Mouse (Mus musculus) urinary bladder, postnatal 36 days (tissue): Measurements from ENCODE around the gene Rhox4d.
"Not testable (repeated sequence)": the region's sequence is repeated elsewhere in the genome, so short reads cannot be mapped to it uniquely, and the experiment has no call there.

ENCODE experiments used
- DNase-seq, 2 experiments: peaks; one replicate each; pipeline ENCODE4 v3.0.0; 2022; ENCODE audit warnings: low spot score in 2 of 2, mixed read lengths in 1 of 2

Gene Rhox4d

DNA sequence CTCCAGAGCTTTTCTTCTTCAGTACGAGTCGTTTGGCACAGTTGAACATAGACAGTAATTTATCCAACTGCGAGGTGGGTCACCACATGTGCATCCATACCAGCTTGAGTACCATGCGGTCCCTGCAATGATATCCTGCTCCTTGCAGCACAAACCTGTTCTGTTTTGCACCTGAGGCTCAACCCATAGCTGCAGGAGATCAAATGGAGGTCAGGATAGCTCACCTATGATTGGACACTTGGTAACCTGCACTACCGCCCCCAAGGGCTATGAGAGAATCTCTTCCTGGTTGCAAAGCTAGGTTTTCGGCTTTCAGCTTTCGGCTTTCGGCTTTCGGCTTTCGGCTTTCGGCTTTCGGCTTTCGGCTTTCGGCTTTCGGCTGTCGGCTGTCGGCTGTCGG, at the start of gene Rhox4d:
Gene Rhox4d, plus strand, starts transcription at position 301 of the 400 bp plus-strand sequence.
- DNase-seq, result not testable (repeated sequence)

GRCm38 (mm10) chrX:37480037-37480436, 34.1 kb upstream of the Rhox4d start, which contains the start of gene Rhox4c:
Gene Rhox4c (plus strand): TSS chrX:37480337.
- not testable (repeated sequence) for DNase-seq

DNA sequence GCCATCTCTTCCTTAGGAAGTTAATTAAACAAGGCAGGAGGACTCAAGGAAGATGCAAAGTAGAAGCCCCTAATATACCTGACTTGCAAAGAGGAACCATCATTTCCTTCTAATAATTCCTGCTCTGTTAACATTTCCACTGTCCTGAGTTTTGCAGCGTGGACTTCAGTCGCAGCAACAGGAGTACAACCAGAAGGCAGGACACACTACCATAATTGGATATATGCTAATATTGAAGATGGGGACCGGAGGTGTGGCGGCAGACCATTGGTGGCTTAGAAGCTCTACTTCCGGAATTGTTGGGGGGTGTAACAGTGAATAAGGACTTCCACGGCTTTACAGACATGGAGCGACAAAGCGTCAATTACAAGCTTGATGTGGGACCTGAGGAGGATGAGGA, 16.0 kb downstream of the Rhox4d start, which contains the start of gene Rhox2e:
Gene Rhox2e, plus strand, starts transcription at position 301 of the 400 bp plus-strand sequence.
- not testable (repeated sequence) for DNase-seq

DNA sequence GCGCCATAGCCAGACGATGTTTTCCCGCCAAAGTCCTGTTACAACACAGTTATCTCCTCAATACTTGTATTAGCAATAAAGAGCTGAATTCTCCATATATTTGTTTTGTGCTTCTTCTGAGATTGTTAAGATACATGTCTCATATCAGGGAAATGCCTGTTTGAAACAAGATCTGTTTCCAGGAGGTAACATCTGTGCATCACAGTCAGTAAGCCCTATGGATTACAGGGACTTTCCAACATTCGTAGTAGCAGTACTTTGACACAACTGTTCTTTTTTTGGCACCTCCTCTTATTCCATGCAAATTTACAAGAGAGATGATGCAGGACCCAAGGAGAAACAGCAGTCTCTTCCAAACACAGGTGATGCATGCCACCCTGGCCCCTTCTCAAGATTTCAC, 27.6 kb downstream of the Rhox4d start, which contains the start of gene Rhox3e:
Gene Rhox3e, plus strand, starts transcription at position 301 of the 400 bp plus-strand sequence.
- DNase-seq, result not testable (repeated sequence)

- not testable (repeated sequence) for DNase-seq
Observed at GRCm38 (mm10) chrX:37557112-37557511, 43.0 kb downstream of the Rhox4d start, which contains the start of gene Rhox4e. Gene Rhox4e (plus strand): TSS chrX:37557412.
